ENCODE assay signal across 10 mouse cellular contexts in the genomic region with DNA sequence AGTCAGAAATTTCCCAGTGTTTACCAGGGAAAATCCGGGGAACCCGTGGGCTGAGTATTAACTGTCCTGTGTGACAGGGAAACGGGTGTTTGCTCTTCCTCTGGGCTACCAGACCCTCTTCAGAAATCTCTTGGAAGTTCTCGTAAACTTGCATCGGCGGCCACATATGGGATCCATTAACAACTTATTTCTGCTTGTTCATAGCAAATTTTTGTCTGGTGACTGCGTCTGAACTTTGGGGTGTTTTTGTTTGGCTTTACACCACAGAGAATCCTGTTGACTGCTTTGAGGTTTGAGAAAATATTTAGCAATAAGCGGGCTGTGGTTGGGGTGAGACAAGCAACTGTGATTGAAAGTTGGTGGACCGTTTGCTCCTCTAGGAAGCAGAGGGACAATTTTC.
DNase-seq lines count a peak whose midpoint lies in the region; ATAC-seq lines count a peak whose summit lies in the region.
"Had no signal": no experiment of that assay in that cellular context is flagged by ENCODE, and none has a peak within 500 bp of the region (broad histone marks: within the 10 kb centered on the region; RNA-seq: fewer than 3 reads in every experiment).

No protein-coding gene starts in this region.

- WGBS in forebrain, embryonic 10.5 days = 46% methylated on average over 9 of the region's 9 CpGs
- 60% methylated on average over 9 of the region's 9 CpGs for WGBS in forebrain, embryonic 15.5 days
- WGBS in lung, embryonic 16.5 days = 19% methylated on average over 9 of the region's 9 CpGs
- 50% methylated on average over 9 of the region's 9 CpGs for WGBS in intestine, embryonic 16.5 days
- WGBS in stomach, embryonic 15.5 days = 38% methylated on average over 9 of the region's 9 CpGs
- WGBS in forebrain, embryonic 13.5 days = 54% methylated on average over 9 of the region's 9 CpGs

- H3K4me3 ChIP-seq in forebrain, embryonic 10.5 days = no peak overlapping the region
- H3K4me3 ChIP-seq in forebrain, embryonic 15.5 days = no peak overlapping the region
- H3K4me3 ChIP-seq in lung, embryonic 16.5 days (ENCODE audit: low read length) = no peak overlapping the region
- no peak overlapping the region for H3K4me3 ChIP-seq in intestine, embryonic 16.5 days (ENCODE audit: low read length)
- no peak overlapping the region for H3K4me3 ChIP-seq in stomach, embryonic 15.5 days (replicated peaks)
- H3K4me3 ChIP-seq in forebrain, embryonic 13.5 days = no peak overlapping the region

- no peak overlapping the region for H3K4me2 ChIP-seq in forebrain, embryonic 15.5 days (replicated peaks)
- no peak overlapping the region for H3K4me2 ChIP-seq in lung, embryonic 16.5 days (ENCODE audit: low read depth, low read length)
- H3K4me2 ChIP-seq in intestine, embryonic 16.5 days (ENCODE audit: low read depth, low read length) = no peak overlapping the region
- H3K4me2 ChIP-seq in stomach, embryonic 15.5 days = no peak overlapping the region
- no peak overlapping the region for H3K4me2 ChIP-seq in forebrain, embryonic 13.5 days

- DNase-seq in forebrain, embryonic 10.5 days (ENCODE audit: extremely low spot score, low spot score) = peak; percentile 26
- DNase-seq in lung, postnatal 25 days (ENCODE audit: low spot score) = no peak
- DNase-seq in urinary bladder, postnatal 14 days (ENCODE audit: low spot score) = no peak
- DNase-seq: cerebellum, adult 9-11 months; left cerebral cortex, postnatal 4 days had no signal

- H3K27me3 ChIP-seq in forebrain, embryonic 10.5 days (ENCODE audit: poor library complexity, severe bottlenecking) = peaks cover 56% of the 10 kb centered on the region
- H3K27me3 ChIP-seq in forebrain, embryonic 15.5 days = no peaks in the 10 kb centered on the region
- H3K27me3 ChIP-seq in lung, embryonic 16.5 days (ENCODE audit: control insufficient read depth, insufficient read depth, low read depth, low read length) = no peaks in the 10 kb centered on the region
- no peaks in the 10 kb centered on the region for H3K27me3 ChIP-seq in intestine, embryonic 16.5 days (replicated peaks; ENCODE audit: control insufficient read depth, insufficient read depth, low read length)
- no peaks in the 10 kb centered on the region for H3K27me3 ChIP-seq in stomach, embryonic 15.5 days (replicated peaks)
- no peaks in the 10 kb centered on the region for H3K27me3 ChIP-seq in forebrain, embryonic 13.5 days

- H3K9ac ChIP-seq in forebrain, embryonic 15.5 days (replicated peaks) = no peak overlapping the region
- no peak overlapping the region for H3K9ac ChIP-seq in lung, embryonic 16.5 days (ENCODE audit: low read length)
- H3K9ac ChIP-seq in intestine, embryonic 16.5 days (ENCODE audit: low read depth, low read length) = no peak overlapping the region
- no peak overlapping the region for H3K9ac ChIP-seq in stomach, embryonic 15.5 days
- H3K9ac ChIP-seq in forebrain, embryonic 13.5 days = no peak overlapping the region

- ATAC-seq in forebrain, embryonic 15.5 days (replicated peaks) = no peak
- peak; percentile 61 for ATAC-seq in lung, embryonic 16.5 days (ENCODE audit: low read depth)
- no peak for ATAC-seq in intestine, embryonic 16.5 days
- no peak for ATAC-seq in stomach, embryonic 15.5 days (ENCODE audit: insufficient read depth, low FRiP score, low read depth)
- ATAC-seq in forebrain, embryonic 13.5 days = no peak

- no peaks in the 10 kb centered on the region for H3K36me3 ChIP-seq in forebrain, embryonic 10.5 days (replicated peaks)
- no peaks in the 10 kb centered on the region for H3K36me3 ChIP-seq in forebrain, embryonic 15.5 days
- no peaks in the 10 kb centered on the region for H3K36me3 ChIP-seq in lung, embryonic 16.5 days (ENCODE audit: control insufficient read depth, insufficient read depth, low read length)
- H3K36me3 ChIP-seq in intestine, embryonic 16.5 days (ENCODE audit: control insufficient read depth, insufficient read depth, low read length) = no peaks in the 10 kb centered on the region
- no peaks in the 10 kb centered on the region for H3K36me3 ChIP-seq in stomach, embryonic 15.5 days
- H3K36me3 ChIP-seq in forebrain, embryonic 13.5 days (ENCODE audit: poor library complexity, severe bottlenecking) = no peaks in the 10 kb centered on the region

- H3K9me3 ChIP-seq in forebrain, embryonic 10.5 days = no peaks in the 10 kb centered on the region
- H3K9me3 ChIP-seq in forebrain, embryonic 15.5 days = no peaks in the 10 kb centered on the region
- no peaks in the 10 kb centered on the region for H3K9me3 ChIP-seq in lung, embryonic 16.5 days (ENCODE audit: control insufficient read depth, low read length)
- H3K9me3 ChIP-seq in intestine, embryonic 16.5 days (ENCODE audit: control insufficient read depth, low read length) = no peaks in the 10 kb centered on the region
- no peaks in the 10 kb centered on the region for H3K9me3 ChIP-seq in stomach, embryonic 15.5 days
- H3K9me3 ChIP-seq in forebrain, embryonic 13.5 days (replicated peaks) = no peaks in the 10 kb centered on the region

- peak overlapping the region; percentile 81; the same call in 1 of the 2 replicates for H3K27ac ChIP-seq in forebrain, embryonic 10.5 days
- no peak overlapping the region for H3K27ac ChIP-seq in forebrain, embryonic 15.5 days (replicated peaks)
- H3K27ac ChIP-seq in lung, embryonic 16.5 days (ENCODE audit: low read length) = no peak overlapping the region
- H3K27ac ChIP-seq in intestine, embryonic 16.5 days (ENCODE audit: low read length) = peak overlapping the region; percentile 68; the same call in 1 of the 2 replicates
- H3K27ac ChIP-seq in stomach, embryonic 15.5 days = peak overlapping the region; percentile 9; the same call in 1 of the 2 replicates
- no peak overlapping the region for H3K27ac ChIP-seq in forebrain, embryonic 13.5 days

- peaks cover 84% of the 10 kb centered on the region for H3K4me1 ChIP-seq in forebrain, embryonic 10.5 days
- peaks cover 70% of the 10 kb centered on the region for H3K4me1 ChIP-seq in forebrain, embryonic 15.5 days
- peaks cover 23% of the 10 kb centered on the region for H3K4me1 ChIP-seq in lung, embryonic 16.5 days (replicated peaks; ENCODE audit: control insufficient read depth, insufficient read depth, low read length)
- peaks cover 36% of the 10 kb centered on the region for H3K4me1 ChIP-seq in intestine, embryonic 16.5 days (ENCODE audit: control insufficient read depth, insufficient read depth, low read length)
- H3K4me1 ChIP-seq in stomach, embryonic 15.5 days = peaks cover 18% of the 10 kb centered on the region
- H3K4me1 ChIP-seq in forebrain, embryonic 13.5 days = peaks cover 75% of the 10 kb centered on the region

Comparison
In these comparisons a context has a peak if more than half of its experiments do, and no peak if none do; other contexts are left out.
1. H3K27ac ChIP-seq: peak in forebrain, embryonic 10.5 days (single experiment), intestine, embryonic 16.5 days (single experiment) and stomach, embryonic 15.5 days (single experiment); none in forebrain, embryonic 15.5 days (single experiment), lung, embryonic 16.5 days (single experiment) and forebrain, embryonic 13.5 days (single experiment).